Mouse (Mus musculus) kidney, postnatal 0 days (tissue): Measurements from ENCODE around the gene Zfhx3. TPM values are rescaled to one million over a fixed set of nuclear protein-coding genes. Genes with fewer than 3 reads are reported as not detected.
A peak's percentile ranks its signal among the peaks of the same experiment; 100 is the strongest.

Source experiments
- ATAC-seq: fragments of 200-750 bp; cut with Nextera tagmentation; replicated peaks from 2 replicates; pipeline ENCODE4 v1.8.0; 2017; ENCODE audit warnings: low read depth, moderate number of reproducible peaks, moderate TSS enrichment, moderate library complexity; ENCODE audit not compliant: low FRiP score
- DNase-seq: peaks from one replicate; pipeline ENCODE4 v3.0.0-alpha.2; 2016; ENCODE audit warnings: low spot score
- H3K27ac ChIP-seq: fragments of 300-500 bp; sonication (generic); 2 replicates; pipeline ENCODE4 v1.5.1; 2014; ENCODE audit warnings: mild to moderate bottlenecking
- H3K27me3 ChIP-seq: fragments of 300-500 bp; sonication (generic); 2 replicates; pipeline ENCODE4 v1.6.1; 2014; ENCODE audit warnings: low read length, mixed read lengths; ENCODE audit not compliant: insufficient read depth
- H3K36me3 ChIP-seq: fragments of 300-500 bp; sonication (generic); 2 replicates; pipeline ENCODE4 v1.6.1; 2014; ENCODE audit warnings: low read length, mixed read lengths; ENCODE audit not compliant: insufficient read depth
- H3K4me1 ChIP-seq: fragments of 300-500 bp; sonication (generic); replicated peaks from 2 replicates; pipeline ENCODE4 v1.6.1; 2014; ENCODE audit warnings: antibody characterized with exemption, low read length, mixed read lengths; ENCODE audit not compliant: insufficient read depth
- H3K4me2 ChIP-seq: fragments of 300-500 bp; sonication (generic); 2 replicates; pipeline ENCODE4 v1.6.1; 2014; ENCODE audit warnings: mild to moderate bottlenecking, low read length, moderate library complexity, mixed read lengths
- H3K4me3 ChIP-seq: fragments of 300-500 bp; sonication (generic); replicated peaks from 2 replicates; pipeline ENCODE4 v1.5.1; 2014; ENCODE audit warnings: low read depth, low read length
- H3K9ac ChIP-seq: fragments of 300-500 bp; sonication (generic); 2 replicates; pipeline ENCODE4 v1.6.1; 2014; ENCODE audit warnings: low read depth, low read length
- H3K9me3 ChIP-seq: fragments of 300-500 bp; sonication (generic); replicated peaks from 2 replicates; pipeline ENCODE4 v1.6.1; 2016; ENCODE audit warnings: low read length, inconsistent platforms, mixed read lengths
- CTCF ChIP-seq: IDR thresholded peaks from 2 replicates; pipeline ENCODE4 v1.5.1; 2016; ENCODE audit warnings: antibody characterized with exemption, low read depth, mild to moderate bottlenecking, moderate library complexity
- WGBS: fragments of 180-500 bp; shearing (Covaris S2); extraction: QIAGEN DNeasy Blood & Tissue Kit; methylation state at CpG from one replicate; pipeline ENCODE4 v1.1.7; 2014; 5-methylcytosine and 5-hydroxymethylcytosine counted together
- polyA plus RNA-seq: library from polyadenylated mRNA; unstranded; fragments of >200 nt; fragmentation: Nextera tagmentation; extraction: Ambion mirVana; gene quantifications from 2 replicates; pipeline ENCODE4 v1.2.1, GENCODE M21; 2015

Zfhx3 gene
- polyA plus RNA-seq, 1 experiment from 2014 or later, result 5.0 TPM

DNA sequence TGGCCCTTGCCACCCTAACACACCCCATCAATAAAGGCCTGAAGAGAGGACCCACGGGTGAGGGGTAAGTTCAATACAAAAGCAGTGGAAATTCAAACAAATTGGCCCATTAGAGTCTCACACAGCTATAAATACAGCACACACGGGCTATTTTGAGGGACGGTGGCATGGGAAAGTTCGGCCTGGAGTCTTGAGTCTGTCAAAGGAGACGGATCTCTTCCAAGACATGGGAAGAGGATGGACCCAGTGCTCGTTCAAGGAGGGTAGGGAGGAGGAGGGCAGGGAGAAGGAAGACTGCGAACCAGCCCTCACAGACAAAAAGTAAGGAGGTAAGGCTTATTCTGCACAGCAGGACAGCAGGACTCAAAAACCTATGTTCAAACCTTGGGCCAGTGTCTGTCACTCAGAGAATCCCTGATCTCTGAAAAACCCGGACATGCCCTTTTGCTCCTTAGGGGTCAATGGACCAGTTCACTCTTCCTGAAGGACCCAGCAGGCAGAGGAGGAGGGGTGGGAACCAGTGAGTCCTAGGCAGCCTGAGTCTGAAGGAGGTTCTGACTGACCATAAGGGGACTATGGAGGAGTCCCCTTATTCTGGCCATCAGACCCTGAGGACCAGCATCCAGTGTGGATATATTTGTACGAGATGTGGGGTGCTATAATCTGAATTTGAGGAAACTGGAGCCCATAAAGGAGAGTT lies 652.1 kb downstream of the Zfhx3 start:
- no peak overlapping the region for H3K4me3 ChIP-seq
- no peak overlapping the region for H3K9ac ChIP-seq
- no peaks in the 10 kb centered on the region for H3K27me3 ChIP-seq
- no peaks in the 10 kb centered on the region for H3K36me3 ChIP-seq
- no peak for TF ChIP-seq CTCF
- 0 out of 2 replicates have a peak overlapping the region, but pooled peaks have one; percentile 57 for H3K27ac ChIP-seq
- H3K4me2 ChIP-seq, result no peak overlapping the region
- 42% methylated on average over 9 of the region's 9 CpGs for WGBS
- ATAC-seq, result no peak
- H3K4me1 ChIP-seq, result peaks cover 5% of the 10 kb centered on the region
- H3K9me3 ChIP-seq, result no peaks in the 10 kb centered on the region
- no peak for DNase-seq

- Histone ChIP-seq H3K4me1 (peaks cover 5% of the 10 kb centered on the region), H3K36me3 (no peaks in the 10 kb centered on the region), H3K9me3 (no peaks in the 10 kb centered on the region), H3K4me2 (0 out of 2 replicates have a peak overlapping the region, but pooled peaks have one; percentile 5), H3K27ac (0 out of 2 replicates have a peak overlapping the region, but pooled peaks have one; percentile 36), H3K9ac (no peak overlapping the region), H3K4me3 (no peak overlapping the region), H3K27me3 (no peaks in the 10 kb centered on the region)
- TF ChIP-seq CTCF, result no peak
- DNase-seq (no peak), ATAC-seq (no peak)
- 54% methylated on average over 9 of the region's 9 CpGs for WGBS
Observed at GRCm38 (mm10) chr8:108595061-108595419, 652.6 kb downstream of the Zfhx3 start.

- Histone ChIP-seq H3K4me3 (no peak overlapping the region), H3K4me2 (no peak overlapping the region), H3K27ac (peak overlapping the region; percentile 42; the same call in 1 of the 2 replicates), H3K27me3 (no peaks in the 10 kb centered on the region), H3K36me3 (no peaks in the 10 kb centered on the region), H3K9ac (no peak overlapping the region), H3K4me1 (peaks cover 5% of the 10 kb centered on the region), H3K9me3 (no peaks in the 10 kb centered on the region)
- no peak for TF ChIP-seq CTCF
- peak; percentile 69 for DNase-seq
- no peak for ATAC-seq
- 66% methylated on average over 19 of the region's 19 CpGs for WGBS
Observed at GRCm38 (mm10) chr8:108595721-108596495, 653.5 kb downstream of the Zfhx3 start.

DNA sequence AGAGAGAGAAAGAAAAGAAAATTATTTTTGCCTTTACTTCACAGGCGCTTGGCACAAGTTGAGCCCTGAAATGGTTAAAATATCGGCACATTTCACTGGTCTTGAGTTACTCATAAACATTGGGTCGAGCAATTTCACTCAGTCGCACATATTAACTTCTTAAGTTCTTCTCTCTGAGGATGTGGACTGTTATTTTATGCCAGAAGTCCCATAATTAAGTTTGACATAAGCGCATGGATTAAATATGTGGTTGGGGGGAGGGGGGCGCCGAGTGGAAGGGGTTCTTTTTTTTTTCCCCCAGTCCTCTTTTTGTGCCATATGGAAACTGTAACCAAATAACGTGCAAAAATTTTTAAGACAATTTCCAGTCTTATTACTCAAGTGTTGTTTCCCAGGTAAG lies 656.6 kb downstream of the Zfhx3 start:
- Histone ChIP-seq H3K27me3 (no peaks in the 10 kb centered on the region), H3K4me1 (peaks cover 5% of the 10 kb centered on the region), H3K9ac (no peak overlapping the region), H3K9me3 (no peaks in the 10 kb centered on the region), H3K36me3 (no peaks in the 10 kb centered on the region), H3K4me2 (no peak overlapping the region), H3K4me3 (no peak overlapping the region), H3K27ac (no peak overlapping the region)
- 44% methylated on average over 8 of the region's 8 CpGs for WGBS
- ATAC-seq (no peak), DNase-seq (no peak)
- TF ChIP-seq CTCF, result no peak

- 55% methylated on average over 6 of the region's 6 CpGs for WGBS
- TF ChIP-seq CTCF, result no peak
- H3K27ac ChIP-seq, result no peak overlapping the region
- no peak for ATAC-seq
- no peaks in the 10 kb centered on the region for H3K9me3 ChIP-seq
- H3K4me3 ChIP-seq, result no peak overlapping the region
- H3K27me3 ChIP-seq, result no peaks in the 10 kb centered on the region
- no peak for DNase-seq
- H3K4me1 ChIP-seq, result peaks cover 5% of the 10 kb centered on the region
- H3K4me2 ChIP-seq, result no peak overlapping the region
- no peaks in the 10 kb centered on the region for H3K36me3 ChIP-seq
- no peak overlapping the region for H3K9ac ChIP-seq
Observed at GRCm38 (mm10) chr8:108599558-108599957, 657.1 kb downstream of the Zfhx3 start.

DNA sequence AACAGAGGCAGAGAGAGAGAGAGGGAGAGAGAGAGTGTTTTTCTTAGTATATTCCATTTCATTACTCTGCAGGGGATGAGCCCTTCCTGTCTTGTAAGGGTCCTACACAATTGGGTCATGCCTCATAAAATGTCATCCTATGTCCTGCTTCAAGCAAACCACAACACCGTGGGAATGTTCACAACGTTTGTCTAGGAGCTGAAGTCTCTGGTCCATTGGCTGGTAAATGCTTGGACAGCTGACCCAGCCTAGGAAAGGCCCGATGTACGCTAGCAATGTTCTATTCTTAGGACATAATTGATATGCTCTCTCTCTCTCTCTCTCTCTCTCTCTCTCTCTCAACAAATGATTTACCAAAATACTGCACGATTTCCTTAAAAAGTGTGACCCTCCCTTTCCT lies 666.2 kb downstream of the Zfhx3 start:
- Histone ChIP-seq H3K4me2 (no peak overlapping the region), H3K9me3 (no peaks in the 10 kb centered on the region), H3K4me1 (no peaks in the 10 kb centered on the region), H3K27me3 (no peaks in the 10 kb centered on the region), H3K4me3 (no peak overlapping the region), H3K9ac (no peak overlapping the region), H3K36me3 (no peaks in the 10 kb centered on the region), H3K27ac (peak overlapping the region; percentile 43; the same call in 1 of the 2 replicates)
- ATAC-seq (no peak), DNase-seq (peak; percentile 51)
- WGBS, result 19% methylated on average over 5 of the region's 5 CpGs
- no peak for TF ChIP-seq CTCF
